Mouse (Mus musculus) midbrain, embryonic 10.5 days (tissue): ENCODE results near the gene Ripply3. TPM values are rescaled to one million over a fixed set of nuclear protein-coding genes. Genes with fewer than 3 reads are reported as not detected.

Experiments
- DNase-seq: peaks from one replicate; pipeline ENCODE4 v3.0.0-alpha.2; 2017; ENCODE audit warnings: low spot score
- H3K27ac ChIP-seq: fragments of 300-500 bp; sonication (generic); replicated peaks from 2 replicates; pipeline ENCODE4 v1.5.1; 2016; ENCODE audit warnings: mild to moderate bottlenecking
- H3K27me3 ChIP-seq: fragments of 300-500 bp; sonication (generic); 2 replicates; pipeline ENCODE4 v1.6.1; 2016; ENCODE audit warnings: low read depth, mild to moderate bottlenecking; ENCODE audit not compliant: poor library complexity, severe bottlenecking
- H3K36me3 ChIP-seq: fragments of 300-500 bp; sonication (generic); 2 replicates; pipeline ENCODE4 v1.6.1; 2016; ENCODE audit warnings: mild to moderate bottlenecking, moderate library complexity
- H3K4me1 ChIP-seq: fragments of 300-500 bp; sonication (generic); 2 replicates; pipeline ENCODE4 v1.6.1; 2016
- H3K4me3 ChIP-seq: fragments of 300-500 bp; sonication (generic); 2 replicates; pipeline ENCODE4 v1.5.1; 2016; ENCODE audit warnings: mild to moderate bottlenecking, moderate library complexity
- H3K9me3 ChIP-seq: fragments of 300-500 bp; sonication (generic); replicated peaks from 2 replicates; pipeline ENCODE4 v1.6.1; 2016; ENCODE audit warnings: mild to moderate bottlenecking
- WGBS: fragments of 180-500 bp; shearing (Covaris S2); methylation state at CpG from one replicate; pipeline ENCODE4 v1.1.7; 2016; 5-methylcytosine and 5-hydroxymethylcytosine counted together
- polyA plus RNA-seq: library from polyadenylated mRNA; unstranded; fragments of >200 nt; fragmentation: Nextera tagmentation; extraction: Ambion mirVana; gene quantifications from 2 replicates; pipeline ENCODE4 v1.2.1, GENCODE M21; 2016

The Ripply3 gene
- polyA plus RNA-seq, result 6.1 and 6.2 TPM in 2 replicates

DNA sequence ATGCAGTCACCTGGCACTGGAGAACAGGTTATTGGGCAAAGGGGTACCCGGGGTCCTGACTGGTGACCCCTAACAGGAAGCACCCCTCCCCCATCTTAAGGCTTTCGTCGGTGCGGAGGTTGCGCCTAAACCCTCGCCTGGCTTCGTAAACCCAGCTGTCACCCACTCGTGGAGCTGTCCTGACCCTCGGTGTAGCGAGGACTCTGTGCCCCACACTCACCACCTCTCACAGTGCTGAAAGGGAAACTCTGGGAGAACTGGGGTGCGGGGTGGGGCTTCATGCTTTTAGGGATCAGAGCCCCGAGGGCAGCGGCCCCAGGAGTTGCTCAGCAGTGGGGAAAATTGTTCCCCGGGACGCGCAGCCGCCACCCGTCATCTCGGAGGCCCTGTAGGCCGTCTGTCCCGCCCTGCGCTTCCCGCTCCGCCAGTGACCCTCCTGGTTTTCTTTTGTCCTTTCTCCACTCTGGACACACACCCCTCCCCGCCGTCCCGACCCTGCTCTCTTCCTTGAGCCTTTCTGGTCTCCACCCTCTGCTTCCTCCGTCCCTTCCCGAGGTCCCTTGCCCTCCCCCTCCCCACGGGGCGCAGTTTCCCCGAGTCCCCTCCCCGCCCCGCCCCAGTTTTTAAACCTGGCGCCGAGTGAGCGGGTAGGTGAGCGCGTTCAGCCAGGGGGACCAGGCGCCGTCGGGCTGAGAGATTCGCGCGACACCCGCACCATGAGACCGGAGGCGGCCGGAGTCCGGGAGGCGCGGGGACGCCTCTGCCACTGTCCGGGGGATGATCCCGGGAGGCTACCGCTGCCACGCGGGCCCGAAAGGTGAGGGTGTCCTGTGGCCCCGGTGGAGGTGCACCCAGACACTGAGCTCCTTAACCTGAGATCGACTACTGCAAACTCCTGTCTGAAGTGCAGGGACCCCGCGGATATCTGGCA is at the start of gene Ripply3:
Ripply3 (plus strand) TSS at position 640 of the 931 bp plus-strand sequence.
- H3K27me3 ChIP-seq, result peaks cover 57% of the 10 kb centered on the region
- no peaks in the 10 kb centered on the region for H3K36me3 ChIP-seq
- 1% methylated on average over 63 of the region's 63 CpGs for WGBS
- peak within 1 kb of the TSS; percentile 64 for H3K4me3 ChIP-seq
- H3K4me1 ChIP-seq, result peaks cover 34% of the 10 kb centered on the region
- DNase-seq, result peak; percentile 68
- H3K27ac ChIP-seq, result peak within 1 kb of the TSS; percentile 84
- no peaks in the 10 kb centered on the region for H3K9me3 ChIP-seq

- 95% methylated on average over 3 of the region's 3 CpGs for WGBS
- H3K27ac ChIP-seq, result no peak overlapping the region
- H3K9me3 ChIP-seq, result peaks cover 7% of the 10 kb centered on the region; the same call in 1 of the 2 replicates
- H3K4me1 ChIP-seq, result peaks cover 3% of the 10 kb centered on the region
- H3K27me3 ChIP-seq, result no peaks in the 10 kb centered on the region
- H3K36me3 ChIP-seq, result peaks cover 29% of the 10 kb centered on the region
- H3K4me3 ChIP-seq, result no peak overlapping the region
- DNase-seq, result no peak
Observed at GRCm38 (mm10) chr16:94283972-94284371, 44.2 kb upstream of the Ripply3 start.

GRCm38 (mm10) chr16:94287826-94288225 is 40.4 kb upstream of the Ripply3 start:
- WGBS, result 87% methylated on average over 9 of the region's 9 CpGs

DNA sequence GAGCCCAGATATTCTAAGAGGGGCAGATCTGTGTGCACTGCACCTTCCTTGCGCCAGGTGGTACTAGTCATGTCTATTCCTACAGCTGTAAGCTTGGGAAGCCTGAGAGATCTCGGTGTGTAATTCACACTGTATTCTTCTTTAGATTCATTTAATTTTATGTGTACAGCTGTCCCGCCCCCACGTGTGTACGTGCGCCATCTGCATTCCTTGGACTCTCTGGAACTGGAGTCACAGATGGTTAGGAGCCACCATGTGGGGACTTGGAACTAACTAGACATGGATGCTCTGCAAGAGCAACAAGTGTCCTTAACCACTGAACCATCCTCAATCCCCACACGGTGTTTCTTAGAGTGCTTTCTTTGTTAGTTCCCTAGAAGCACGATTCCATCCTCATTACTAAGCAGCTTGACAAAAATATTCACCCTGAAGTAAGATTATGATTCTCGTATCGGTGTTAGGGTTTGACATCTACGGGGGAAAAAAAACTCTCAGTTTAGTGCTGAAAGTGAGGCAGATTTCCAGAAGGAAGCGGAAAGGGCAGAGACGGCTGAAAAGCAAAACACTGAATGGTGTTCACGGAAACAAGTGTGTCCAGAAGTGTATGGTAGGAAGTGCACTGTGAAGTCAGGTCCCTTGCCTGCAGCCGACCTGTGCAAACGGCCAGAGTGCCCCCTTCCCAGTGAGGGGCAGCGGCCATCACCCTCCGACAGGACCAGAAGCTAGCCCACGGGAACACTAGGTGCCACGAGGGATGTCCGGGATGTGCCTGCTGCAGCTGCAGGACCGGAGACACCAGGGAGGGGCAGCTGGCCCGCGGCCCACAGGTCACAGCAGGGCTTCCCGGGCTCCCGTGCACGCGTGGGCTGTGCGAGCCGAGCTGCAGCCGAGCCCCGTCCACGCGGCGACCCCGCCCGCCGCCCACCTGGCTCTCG is 38.8 kb upstream of the Ripply3 start:
- Histone ChIP-seq H3K9me3 (no peaks in the 10 kb centered on the region), H3K27ac (peak overlapping the region; percentile 93), H3K4me1 (peaks cover 18% of the 10 kb centered on the region), H3K27me3 (no peaks in the 10 kb centered on the region), H3K36me3 (0 out of 2 replicates have a peak, but pooled peaks cover 3% of the 10 kb centered on the region), H3K4me3 (peak overlapping the region; percentile 99)
- 17% methylated on average over 39 of the region's 39 CpGs for WGBS
- DNase-seq, result peak; percentile 55

More at GRCm38 (mm10) chr16:94287826-94288225, 40.4 kb upstream of the Ripply3 start:
- H3K36me3 ChIP-seq, result peaks cover 18% of the 10 kb centered on the region
- no peaks in the 10 kb centered on the region for H3K27me3 ChIP-seq
- no peaks in the 10 kb centered on the region for H3K9me3 ChIP-seq
- no peak overlapping the region for H3K27ac ChIP-seq
- H3K4me1 ChIP-seq, result peaks cover 18% of the 10 kb centered on the region
- no peak overlapping the region for H3K4me3 ChIP-seq
- DNase-seq, result no peak

GRCm38 (mm10) chr16:94290073-94290999 is 37.9 kb upstream of the Ripply3 start:
- WGBS, result 5% methylated on average over 52 of the region's 52 CpGs

GRCm38 (mm10) chr16:94291141-94291540 is 37.1 kb upstream of the Ripply3 start:
- Histone ChIP-seq H3K9me3 (no peaks in the 10 kb centered on the region), H3K36me3 (no peaks in the 10 kb centered on the region), H3K27me3 (no peaks in the 10 kb centered on the region), H3K4me1 (peaks cover 18% of the 10 kb centered on the region), H3K4me3 (no peak overlapping the region), H3K27ac (no peak overlapping the region)
- no peak for DNase-seq
- 91% methylated on average over 4 of the region's 4 CpGs for WGBS

More at GRCm38 (mm10) chr16:94290073-94290999, 37.9 kb upstream of the Ripply3 start:
- Histone ChIP-seq H3K4me3 (peak overlapping the region; percentile 99), H3K36me3 (no peaks in the 10 kb centered on the region), H3K9me3 (no peaks in the 10 kb centered on the region), H3K27ac (peak overlapping the region; percentile 93), H3K4me1 (peaks cover 18% of the 10 kb centered on the region), H3K27me3 (no peaks in the 10 kb centered on the region)
- DNase-seq, result peak; percentile 86

GRCm38 (mm10) chr16:94298081-94298480 is 30.1 kb upstream of the Ripply3 start:
- Histone ChIP-seq H3K9me3 (no peaks in the 10 kb centered on the region), H3K27ac (no peak overlapping the region)
- 89% methylated on average over 5 of the region's 5 CpGs for whole genome bisulfite sequencing

DNA sequence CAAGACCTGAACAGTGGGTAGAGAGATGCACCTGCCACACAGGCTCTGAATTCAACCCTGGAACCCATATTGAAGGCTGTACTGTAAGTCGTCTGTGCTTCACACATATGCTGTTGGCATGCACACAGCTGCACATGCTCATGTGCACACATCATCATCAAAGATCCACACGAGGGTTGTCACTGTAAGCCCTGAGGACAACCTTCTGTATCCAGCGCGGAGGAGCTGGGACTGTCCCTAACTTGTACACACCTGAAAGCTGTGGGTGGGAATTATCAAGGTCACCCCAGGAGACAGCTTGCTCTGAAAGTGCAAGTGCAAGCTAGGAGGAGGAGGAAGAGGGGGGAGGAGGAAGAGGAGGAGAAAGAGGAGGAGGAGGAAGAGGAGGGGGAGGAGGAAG is 29.0 kb upstream of the Ripply3 start:
- no peak overlapping the region for H3K4me3 ChIP-seq
- WGBS, result 82% methylated on average over 4 of the region's 4 CpGs
- no peak for DNase-seq
- no peaks in the 10 kb centered on the region for H3K9me3 ChIP-seq
- no peak overlapping the region for H3K27ac ChIP-seq
- H3K36me3 ChIP-seq, result no peaks in the 10 kb centered on the region
- H3K27me3 ChIP-seq, result peaks cover 27% of the 10 kb centered on the region
- peaks cover 12% of the 10 kb centered on the region for H3K4me1 ChIP-seq

More at GRCm38 (mm10) chr16:94298081-94298480, 30.1 kb upstream of the Ripply3 start:
- DNase-seq, result no peak
- Histone ChIP-seq H3K4me3 (no peak overlapping the region), H3K4me1 (peaks cover 10% of the 10 kb centered on the region), H3K36me3 (no peaks in the 10 kb centered on the region), H3K27me3 (peaks cover 16% of the 10 kb centered on the region)

GRCm38 (mm10) chr16:94301194-94301593 is 27.0 kb upstream of the Ripply3 start:
- H3K4me3 ChIP-seq, result no peak overlapping the region
- H3K27me3 ChIP-seq, result peaks cover 28% of the 10 kb centered on the region
- H3K27ac ChIP-seq, result no peak overlapping the region
- no peaks in the 10 kb centered on the region for H3K36me3 ChIP-seq
- H3K9me3 ChIP-seq, result no peaks in the 10 kb centered on the region; the same call in 1 of the 2 replicates
- WGBS, result 92% methylated on average over 4 of the region's 4 CpGs
- peaks cover 12% of the 10 kb centered on the region for H3K4me1 ChIP-seq
- DNase-seq, result no peak

- peaks cover 28% of the 10 kb centered on the region for H3K27me3 ChIP-seq
- H3K9me3 ChIP-seq, result no peaks in the 10 kb centered on the region; the same call in 1 of the 2 replicates
- H3K36me3 ChIP-seq, result no peaks in the 10 kb centered on the region
- no peak overlapping the region for H3K4me3 ChIP-seq
- H3K4me1 ChIP-seq, result peaks cover 12% of the 10 kb centered on the region
- no peak overlapping the region for H3K27ac ChIP-seq
- DNase-seq, result no peak
- 82% methylated on average over 5 of the region's 5 CpGs for WGBS
Observed at GRCm38 (mm10) chr16:94301696-94302095, 26.5 kb upstream of the Ripply3 start.

DNA sequence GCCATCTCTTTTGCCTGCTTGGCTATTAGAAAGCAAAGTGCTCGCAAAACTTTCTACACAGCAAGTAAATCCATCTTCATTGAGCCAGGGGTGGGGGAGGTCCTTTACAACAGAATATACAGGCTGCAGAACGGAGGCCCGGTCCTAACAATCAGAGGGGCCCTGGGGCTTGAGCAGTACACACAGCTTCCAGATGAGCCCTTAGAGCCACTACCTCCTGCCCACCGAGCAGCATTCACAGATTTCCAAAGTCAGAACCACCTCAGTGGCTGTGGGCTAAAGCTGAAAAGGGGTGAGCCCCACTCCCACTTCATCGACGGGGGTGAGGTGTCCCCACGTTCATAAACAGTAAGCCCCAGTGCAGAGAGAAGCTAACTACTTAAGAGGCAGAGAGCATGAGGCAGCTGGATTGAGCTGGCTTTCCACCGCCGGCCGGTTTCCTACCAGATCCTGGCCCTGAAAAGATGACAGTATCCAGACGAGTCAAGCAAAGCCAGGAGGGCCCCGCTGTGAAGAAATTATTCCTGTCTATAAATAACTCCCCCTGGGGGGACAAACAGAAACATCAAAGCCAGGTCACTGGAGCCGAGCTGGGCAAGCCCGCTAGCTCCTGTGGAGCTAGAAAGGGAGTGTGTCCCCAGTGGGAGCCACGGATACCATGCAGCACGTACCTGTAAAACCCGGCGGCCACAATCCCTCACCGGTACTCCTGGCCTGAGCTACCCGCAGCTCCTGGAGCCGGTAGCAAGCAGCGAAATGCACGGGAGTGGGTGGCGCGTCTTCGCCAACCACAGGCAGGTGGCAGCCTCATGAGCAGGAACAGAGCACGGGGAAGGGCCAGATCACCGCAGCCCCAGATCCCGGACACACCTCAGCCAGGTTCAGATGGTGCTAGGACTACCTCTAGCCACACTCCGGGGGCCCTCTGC is 25.7 kb upstream of the Ripply3 start:
- Histone ChIP-seq H3K27ac (peak overlapping the region; percentile 67), H3K27me3 (peaks cover 28% of the 10 kb centered on the region)
- 15% methylated on average over 30 of the region's 30 CpGs for WGBS

More for the DNA sequence above, 25.7 kb upstream of the Ripply3 start:
- H3K4me1 ChIP-seq, result peaks cover 12% of the 10 kb centered on the region
- H3K9me3 ChIP-seq, result no peaks in the 10 kb centered on the region; the same call in 1 of the 2 replicates
- H3K36me3 ChIP-seq, result no peaks in the 10 kb centered on the region
- peak; percentile 31 for DNase-seq
- H3K4me3 ChIP-seq, result peak overlapping the region; percentile 42
